Mouse (Mus musculus) stomach, embryonic 14.5 days (tissue): ENCODE results near the gene Srsf3. TPM values are rescaled to one million over a fixed set of nuclear protein-coding genes. Genes with fewer than 3 reads are reported as not detected.

Experiments
- ATAC-seq: fragments of 200-750 bp; cut with Nextera tagmentation; 2 replicates; pipeline ENCODE4 v1.8.0; 2017; ENCODE audit warnings: low read depth, moderate TSS enrichment; ENCODE audit not compliant: insufficient number of reproducible peaks, insufficient read depth, low FRiP score
- H3K27ac ChIP-seq: fragments of 300-500 bp; sonication (generic); 2 replicates; pipeline ENCODE4 v1.5.1; 2014; ENCODE audit warnings: mild to moderate bottlenecking, low read length, moderate library complexity, mixed read lengths
- H3K27me3 ChIP-seq: fragments of 300-500 bp; sonication (generic); 2 replicates; pipeline ENCODE4 v1.6.1; 2014; ENCODE audit warnings: low read length, control low read depth, mixed read lengths; ENCODE audit not compliant: control insufficient read depth, insufficient read depth
- H3K36me3 ChIP-seq: fragments of 300-500 bp; sonication (generic); 2 replicates; pipeline ENCODE4 v1.6.1; 2014; ENCODE audit warnings: mild to moderate bottlenecking, control low read depth, low read length, moderate library complexity, mixed read lengths; ENCODE audit not compliant: control insufficient read depth, insufficient read depth
- H3K4me1 ChIP-seq: fragments of 300-500 bp; sonication (generic); 2 replicates; pipeline ENCODE4 v1.6.1; 2014; ENCODE audit warnings: low read length, control low read depth, mixed read lengths; ENCODE audit not compliant: control insufficient read depth, insufficient read depth
- H3K4me2 ChIP-seq: fragments of 300-500 bp; sonication (generic); replicated peaks from 2 replicates; pipeline ENCODE4 v1.6.1; 2014; ENCODE audit warnings: low read depth, low read length, control low read depth
- H3K4me3 ChIP-seq: fragments of 300-500 bp; sonication (generic); 2 replicates; pipeline ENCODE4 v1.5.1; 2014; ENCODE audit warnings: low read depth, low read length, control low read depth
- H3K9ac ChIP-seq: fragments of 300-500 bp; sonication (generic); replicated peaks from 2 replicates; pipeline ENCODE4 v1.6.1; 2014; ENCODE audit warnings: low read depth, mild to moderate bottlenecking, control low read depth, low read length, moderate library complexity, mixed read lengths
- H3K9me3 ChIP-seq: fragments of 300-500 bp; sonication (generic); 2 replicates; pipeline ENCODE4 v1.6.1; 2016; ENCODE audit warnings: low read depth, low read length, control low read depth; ENCODE audit not compliant: control insufficient read depth
- WGBS: fragments of 180-500 bp; shearing (Covaris S2); extraction: QIAGEN DNeasy Blood & Tissue Kit; methylation state at CpG from one replicate; pipeline ENCODE4 v1.1.7; 2014; 5-methylcytosine and 5-hydroxymethylcytosine counted together
- polyA plus RNA-seq: library from polyadenylated mRNA; unstranded; fragments of >200 nt; fragmentation: Nextera tagmentation; extraction: Ambion mirVana; gene quantifications from 2 replicates; pipeline ENCODE4 v1.2.1, GENCODE M21; 2014

The Srsf3 gene
- polyA plus RNA-seq, 1 experiment from 2014 or later: 593 TPM

- no peak overlapping the region for H3K27ac ChIP-seq
- ATAC-seq: no peak
- H3K9me3 ChIP-seq: no peaks in the 10 kb centered on the region
- H3K9ac ChIP-seq: no peak overlapping the region
- WGBS: 90% methylated on average over 7 of the region's 7 CpGs
- no peak overlapping the region for H3K4me2 ChIP-seq
- H3K36me3 ChIP-seq: no peaks in the 10 kb centered on the region
- no peak overlapping the region for H3K4me3 ChIP-seq
- H3K4me1 ChIP-seq: peaks cover 4% of the 10 kb centered on the region; the same call in 1 of the 2 replicates
- 0 out of 2 replicates have a peak, but pooled peaks cover 5% of the 10 kb centered on the region for H3K27me3 ChIP-seq
Observed at GRCm38 (mm10) chr17:29084656-29085055, 52.2 kb downstream of the Srsf3 start.

- Histone ChIP-seq H3K4me2 (no peak overlapping the region), H3K4me3 (no peak overlapping the region), H3K9me3 (no peaks in the 10 kb centered on the region), H3K27ac (no peak overlapping the region), H3K27me3 (0 out of 2 replicates have a peak, but pooled peaks cover 5% of the 10 kb centered on the region), H3K4me1 (peaks cover 4% of the 10 kb centered on the region; the same call in 1 of the 2 replicates), H3K9ac (no peak overlapping the region), H3K36me3 (no peaks in the 10 kb centered on the region)
- ATAC-seq: no peak
- 80% methylated on average over 10 of the region's 10 CpGs for WGBS
Observed at GRCm38 (mm10) chr17:29085266-29085665, 52.8 kb downstream of the Srsf3 start.

- WGBS: 71% methylated on average over 4 of the region's 4 CpGs
- Histone ChIP-seq H3K4me1 (peaks cover 10% of the 10 kb centered on the region; the same call in 1 of the 2 replicates), H3K27me3 (no peaks in the 10 kb centered on the region), H3K36me3 (no peaks in the 10 kb centered on the region), H3K9me3 (no peaks in the 10 kb centered on the region), H3K9ac (no peak overlapping the region), H3K4me2 (no peak overlapping the region), H3K4me3 (no peak overlapping the region), H3K27ac (no peak overlapping the region)
- no peak for ATAC-seq
Observed at GRCm38 (mm10) chr17:29086916-29087315, 54.5 kb downstream of the Srsf3 start.

GRCm38 (mm10) chr17:29090776-29091175 is 58.3 kb downstream of the Srsf3 start, which contains the start of gene Cdkn1a:
Cdkn1a (plus strand) TSS chr17:29090976.
- H3K4me2 ChIP-seq: no peak within 1 kb of the TSS
- 67% methylated on average over 3 of the region's 3 CpGs for WGBS

GRCm38 (mm10) chr17:29091348-29091944 is 59.0 kb downstream of the Srsf3 start:
- H3K4me3 ChIP-seq: no peak overlapping the region
- no peak for ATAC-seq
- H3K4me2 ChIP-seq: no peak overlapping the region
- no peaks in the 10 kb centered on the region for H3K36me3 ChIP-seq
- no peak overlapping the region for H3K9ac ChIP-seq
- H3K9me3 ChIP-seq: no peaks in the 10 kb centered on the region
- 26% methylated on average over 6 of the region's 6 CpGs for WGBS
- peaks cover 17% of the 10 kb centered on the region; the same call in 1 of the 2 replicates for H3K4me1 ChIP-seq
- H3K27me3 ChIP-seq: no peaks in the 10 kb centered on the region
- no peak overlapping the region for H3K27ac ChIP-seq

More at GRCm38 (mm10) chr17:29090776-29091175, 58.3 kb downstream of the Srsf3 start, which contains the start of gene Cdkn1a:
- Histone ChIP-seq H3K4me3 (no peak within 1 kb of the TSS), H3K4me1 (peaks cover 17% of the 10 kb centered on the region; the same call in 1 of the 2 replicates), H3K27ac (no peak within 1 kb of the TSS), H3K9ac (no peak within 1 kb of the TSS), H3K36me3 (no peaks in the 10 kb centered on the region), H3K27me3 (no peaks in the 10 kb centered on the region), H3K9me3 (no peaks in the 10 kb centered on the region)
- ATAC-seq: no peak

GRCm38 (mm10) chr17:29092497-29092896 is 60.1 kb downstream of the Srsf3 start:
- WGBS: 45% methylated on average over 5 of the region's 5 CpGs
- no peak for ATAC-seq
- no peaks in the 10 kb centered on the region for H3K27me3 ChIP-seq
- H3K27ac ChIP-seq: no peak overlapping the region
- H3K9me3 ChIP-seq: no peaks in the 10 kb centered on the region
- H3K4me1 ChIP-seq: peaks cover 17% of the 10 kb centered on the region; the same call in 1 of the 2 replicates
- H3K36me3 ChIP-seq: no peaks in the 10 kb centered on the region
- H3K9ac ChIP-seq: no peak overlapping the region
- no peak overlapping the region for H3K4me3 ChIP-seq
- no peak overlapping the region for H3K4me2 ChIP-seq

Other genes with a start within 250 kb of the Srsf3 start
- 12.6 and 13.8 TPM in 2 replicates for gene Brpf3, start 231.5 kb upstream of the Srsf3 start, polyA plus RNA-seq
- 0.07 TPM in 1 of 2 replicates, not detected in the other for gene Pnpla1, start 174.2 kb upstream of the Srsf3 start, polyA plus RNA-seq
- gene 4930539E08Rik, start 117.3 kb upstream of the Srsf3 start, polyA plus RNA-seq: 0.27 and 0.36 TPM in 2 replicates
- gene Pxt1, start 88.8 kb upstream of the Srsf3 start, polyA plus RNA-seq: 0.39 TPM in 1 of 2 replicates, not detected in the other
- gene Kctd20, start 80.7 kb upstream of the Srsf3 start, polyA plus RNA-seq: 75.9 and 78.8 TPM in 2 replicates
- 110 and 121 TPM in 2 replicates for gene Stk38, start 24.6 kb upstream of the Srsf3 start, polyA plus RNA-seq
- 62.0 and 62.6 TPM in 2 replicates for gene Cdkn1a, start 58.3 kb downstream of the Srsf3 start, polyA plus RNA-seq
- 0.39 and 0.97 TPM in 2 replicates for gene Rab44, start 81.5 kb downstream of the Srsf3 start, polyA plus RNA-seq
- gene Cpne5, start 205.5 kb downstream of the Srsf3 start, polyA plus RNA-seq: 12.2 and 15.0 TPM in 2 replicates
- gene Ppil1, start 231.6 kb downstream of the Srsf3 start, polyA plus RNA-seq: 134 and 137 TPM in 2 replicates
- 79.5 and 80.8 TPM in 2 replicates for gene BC004004, start 236.2 kb downstream of the Srsf3 start, polyA plus RNA-seq